Mouse (Mus musculus) layer of hippocampus, adult 18-20 months (tissue): ENCODE data around the gene Slc25a21. TPM values are rescaled to one million over a fixed set of nuclear protein-coding genes. Genes with fewer than 3 reads are reported as not detected.

Experiments
- DNase-seq, 2 experiments: peaks; one replicate each; pipeline ENCODE4 v3.0.0; 2022; ENCODE audit warnings: low spot score in 2 of 2
- total RNA-seq, 2 experiments: library from RNA; stranded (reverse); gene quantifications; 2 replicates each; pipeline ENCODE4 v1.2.3; 2021

Gene Slc25a21
- total RNA-seq, 2 experiments from 2014 or later, result 0.32 to 0.89 TPM

- DNase-seq, result peak in 1 of 2 experiments; percentile 9
Observed at GRCm38 (mm10) chr12:57185475-57185874, 11.8 kb downstream of the Slc25a21 start.

- DNase-seq, result no peak
Observed at GRCm38 (mm10) chr12:57184401-57185147, 12.7 kb downstream of the Slc25a21 start.

GRCm38 (mm10) chr12:57179465-57180188 is 17.6 kb downstream of the Slc25a21 start:
- DNase-seq, result peak in 1 of 2 experiments; percentile 38

- no peak for DNase-seq
Observed at GRCm38 (mm10) chr12:57178818-57179217, 18.5 kb downstream of the Slc25a21 start.

GRCm38 (mm10) chr12:57163294-57163693 is 34.0 kb downstream of the Slc25a21 start:
- DNase-seq, result no peak

GRCm38 (mm10) chr12:57162840-57163239 is 34.4 kb downstream of the Slc25a21 start:
- DNase-seq, result no peak

GRCm38 (mm10) chr12:57159904-57160303 is 37.4 kb downstream of the Slc25a21 start:
- DNase-seq, result no peak

- DNase-seq, result no peak
Observed at GRCm38 (mm10) chr12:57158266-57158665, 39.0 kb downstream of the Slc25a21 start.

GRCm38 (mm10) chr12:57138937-57139336 is 58.3 kb downstream of the Slc25a21 start:
- peak in 1 of 2 experiments; percentile 11 for DNase-seq

GRCm38 (mm10) chr12:57137809-57138208 is 59.5 kb downstream of the Slc25a21 start:
- DNase-seq, result no peak

- no peak for DNase-seq
Observed at GRCm38 (mm10) chr12:57118602-57119001, 78.7 kb downstream of the Slc25a21 start.

- DNase-seq, result no peak
Observed at GRCm38 (mm10) chr12:57115516-57115915, 81.8 kb downstream of the Slc25a21 start.

GRCm38 (mm10) chr12:57109363-57109762 is 87.9 kb downstream of the Slc25a21 start:
- no peak for DNase-seq

- no peak for DNase-seq
Observed at GRCm38 (mm10) chr12:57102322-57102721, 95.0 kb downstream of the Slc25a21 start.

GRCm38 (mm10) chr12:57100549-57100948 is 96.7 kb downstream of the Slc25a21 start:
- no peak for DNase-seq

- no peak for DNase-seq
Observed at GRCm38 (mm10) chr12:57099066-57099465, 98.2 kb downstream of the Slc25a21 start.

GRCm38 (mm10) chr12:57098371-57098770 is 98.9 kb downstream of the Slc25a21 start:
- no peak for DNase-seq

- no peak for DNase-seq
Observed at GRCm38 (mm10) chr12:57093107-57093506, 104.2 kb downstream of the Slc25a21 start.

- DNase-seq, result no peak
Observed at GRCm38 (mm10) chr12:57084519-57084918, 112.8 kb downstream of the Slc25a21 start.

- DNase-seq, result no peak
Observed at GRCm38 (mm10) chr12:57083533-57083932, 113.7 kb downstream of the Slc25a21 start.

- no peak for DNase-seq
Observed at GRCm38 (mm10) chr12:57076606-57077005, 120.7 kb downstream of the Slc25a21 start.

- no peak for DNase-seq
Observed at GRCm38 (mm10) chr12:57072616-57073015, 124.7 kb downstream of the Slc25a21 start.
